Mouse (Mus musculus) E14TG2a.4 (cell line): ENCODE results near the gene Drd3.

Experiments used
- CTCF ChIP-seq: conservative IDR thresholded peaks from 2 replicates; pipeline ENCODE4 v1.5.1; 2014; ENCODE audit warnings: low read length
- POU5F1 ChIP-seq: IDR thresholded peaks from 2 replicates; pipeline ENCODE4 v1.6.1; 2014; ENCODE audit warnings: low read length, borderline replicate concordance

GRCm38 (mm10) chr16:43811402-43811801 lies 57.6 kb downstream of the Drd3 start:
- no peak for TF ChIP-seq CTCF
- TF ChIP-seq POU5F1, result no peak
